Comparison of ENCODE assay signal across 34 mouse cellular contexts in genomic region chr13:79035276-79035675, GRCm38 (mm10).
"Had no signal": no experiment of that assay in that cellular context is flagged by ENCODE, and none has a peak within 500 bp of the region (broad histone marks: within the 10 kb centered on the region; RNA-seq: fewer than 3 reads in every experiment).

No protein-coding gene starts in this region.

- H3K27me3 ChIP-seq: heart, embryonic 12.5 days; heart, embryonic 13.5 days; heart, embryonic 15.5 days; hindbrain, embryonic 12.5 days; hindbrain, embryonic 13.5 days; hindbrain, embryonic 15.5 days; intestine, embryonic 15.5 days; kidney, embryonic 15.5 days had no signal

- H3K27ac ChIP-seq: heart, embryonic 13.5 days; heart, embryonic 15.5 days; hindbrain, embryonic 10.5 days; hindbrain, embryonic 12.5 days; hindbrain, embryonic 13.5 days; hindbrain, embryonic 14.5 days; hindbrain, embryonic 15.5 days; hindbrain, postnatal 0 days; intestine, embryonic 15.5 days; kidney, embryonic 15.5 days; kidney, postnatal 0 days; layer of hippocampus, adult 2 months; left cerebral cortex, adult 2 months had no signal

- H3K9ac ChIP-seq: heart, embryonic 12.5 days; heart, embryonic 13.5 days; heart, embryonic 15.5 days; hindbrain, embryonic 12.5 days; hindbrain, embryonic 13.5 days; hindbrain, embryonic 14.5 days; hindbrain, embryonic 15.5 days; intestine, embryonic 15.5 days; kidney, embryonic 15.5 days had no signal

- H3K9me3 ChIP-seq: heart, embryonic 12.5 days; heart, embryonic 13.5 days; heart, embryonic 15.5 days; hindbrain, embryonic 10.5 days; hindbrain, embryonic 12.5 days; hindbrain, embryonic 13.5 days; hindbrain, embryonic 15.5 days; intestine, embryonic 15.5 days; kidney, embryonic 15.5 days had no signal

- H3K4me3 ChIP-seq: heart, embryonic 12.5 days; heart, embryonic 13.5 days; heart, embryonic 15.5 days; hindbrain, embryonic 10.5 days; hindbrain, embryonic 12.5 days; hindbrain, embryonic 13.5 days; hindbrain, embryonic 15.5 days; intestine, embryonic 15.5 days; kidney, embryonic 15.5 days; layer of hippocampus, adult 2 months; left cerebral cortex, adult 2 months had no signal

- ATAC-seq: hindbrain, embryonic 16.5 days; hindbrain, postnatal 0 days; inflammation-experienced regulatory T-cells, adult 6 months; intestine, embryonic 15.5 days; intestine, embryonic 16.5 days; intestine, postnatal 0 days had no signal

- DNase-seq: heart, postnatal 10 days; heart, postnatal 36 days; heart, postnatal 4 days; kidney, adult 11 months; kidney, adult 18-20 months; kidney, adult 2 months; kidney, adult 8-10 months; kidney, adult 9 months; kidney, postnatal 10 days; kidney, postnatal 14 days; kidney, postnatal 25 days; kidney, postnatal 36 days; kidney, postnatal 4 days; layer of hippocampus, adult 9-11 months; layer of hippocampus, postnatal 36 days had no signal

- H3K4me2 ChIP-seq: heart, embryonic 11.5 days; heart, embryonic 12.5 days; heart, embryonic 13.5 days; heart, embryonic 15.5 days; hindbrain, embryonic 12.5 days; hindbrain, embryonic 13.5 days; hindbrain, embryonic 14.5 days; hindbrain, embryonic 15.5 days; intestine, embryonic 15.5 days; kidney, embryonic 15.5 days had no signal

- H3K4me1 ChIP-seq: hindbrain, embryonic 12.5 days; hindbrain, embryonic 13.5 days; hindbrain, embryonic 15.5 days; intestine, embryonic 15.5 days had no signal

- H3K36me3 ChIP-seq: heart, embryonic 12.5 days; heart, embryonic 13.5 days; heart, embryonic 15.5 days; hindbrain, embryonic 10.5 days; hindbrain, embryonic 12.5 days; hindbrain, embryonic 13.5 days; hindbrain, embryonic 15.5 days; intestine, embryonic 15.5 days; kidney, embryonic 15.5 days had no signal
